In the genomic region with DNA sequence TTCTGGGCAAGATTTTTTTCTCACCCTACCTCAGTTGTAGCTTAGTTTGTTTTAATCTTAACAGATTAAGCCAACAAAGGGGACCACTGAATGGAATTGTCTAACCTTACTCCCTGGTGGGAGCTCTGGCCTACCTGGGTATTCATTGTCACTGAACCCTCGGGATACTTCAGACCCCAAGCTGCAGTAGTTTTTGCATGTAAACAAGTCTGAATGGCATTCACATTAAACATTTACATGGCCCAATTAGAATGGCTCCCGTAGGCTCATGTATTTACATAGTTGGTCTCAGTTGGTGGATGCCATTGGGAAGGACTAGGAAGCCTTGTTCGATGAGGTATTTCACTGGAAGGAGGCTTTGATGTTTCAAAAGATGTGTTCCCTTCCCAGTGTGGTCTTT, we compare ENCODE assay signal across 25 mouse cellular contexts.
"Had no signal": no experiment of that assay in that cellular context is flagged by ENCODE, and none has a peak within 500 bp of the region (broad histone marks: within the 10 kb centered on the region; RNA-seq: fewer than 3 reads in every experiment).

No protein-coding gene starts in this region.

- H3K27me3 ChIP-seq: heart, embryonic 12.5 days; hindbrain, embryonic 12.5 days; intestine, embryonic 15.5 days; limb, embryonic 12.5 days; liver, embryonic 13.5 days; liver, embryonic 15.5 days had no signal

- H3K36me3 ChIP-seq: heart, embryonic 10.5 days; heart, embryonic 12.5 days; hindbrain, embryonic 10.5 days; hindbrain, embryonic 12.5 days; intestine, embryonic 15.5 days; limb, embryonic 10.5 days; limb, embryonic 12.5 days; liver, embryonic 13.5 days; liver, embryonic 15.5 days had no signal

- H3K4me3 ChIP-seq: heart, embryonic 10.5 days; heart, embryonic 12.5 days; hindbrain, embryonic 10.5 days; hindbrain, embryonic 12.5 days; intestine, embryonic 15.5 days; layer of hippocampus, adult 2 months; left cerebral cortex, adult 2 months; limb, embryonic 10.5 days; limb, embryonic 12.5 days; liver, embryonic 13.5 days; liver, embryonic 15.5 days had no signal

- H3K9ac ChIP-seq: heart, embryonic 12.5 days; hindbrain, embryonic 12.5 days; hindbrain, embryonic 14.5 days; intestine, embryonic 15.5 days; limb, embryonic 12.5 days; liver, embryonic 13.5 days; liver, embryonic 15.5 days had no signal

- H3K9me3 ChIP-seq: heart, embryonic 10.5 days; heart, embryonic 12.5 days; hindbrain, embryonic 10.5 days; hindbrain, embryonic 12.5 days; intestine, embryonic 15.5 days; limb, embryonic 10.5 days; limb, embryonic 12.5 days; liver, embryonic 13.5 days; liver, embryonic 15.5 days had no signal

- DNase-seq: gastrocnemius, postnatal 25 days; heart, adult 18-20 months; heart, postnatal 10 days; heart, postnatal 4 days; kidney, adult 18-20 months; kidney, adult 8-10 months; kidney, postnatal 10 days; kidney, postnatal 25 days; kidney, postnatal 4 days; liver; liver, embryonic 13.5 days had no signal

- H3K4me2 ChIP-seq: heart, embryonic 12.5 days; hindbrain, embryonic 12.5 days; hindbrain, embryonic 14.5 days; intestine, embryonic 15.5 days; limb, embryonic 12.5 days; liver, embryonic 13.5 days; liver, embryonic 15.5 days had no signal

- ATAC-seq: hindbrain, embryonic 16.5 days; inflammation-experienced regulatory T-cells, adult 6 months; intestine, embryonic 15.5 days; intestine, postnatal 0 days had no signal

- H3K27ac ChIP-seq: heart, embryonic 10.5 days; hindbrain, embryonic 10.5 days; hindbrain, embryonic 12.5 days; hindbrain, embryonic 14.5 days; intestine, embryonic 15.5 days; layer of hippocampus, adult 2 months; left cerebral cortex, adult 2 months; limb, embryonic 10.5 days; limb, embryonic 12.5 days; liver, embryonic 13.5 days; liver, embryonic 15.5 days had no signal
